Mouse (Mus musculus) embryonic stem cell, embryonic (primary cell): Measurements from ENCODE around the gene Corin.

Source experiments
- CTCF ChIA-PET, 4 experiments: fragments of 300-600 bp in 2 of 4; fragments of 350-600 bp in 2 of 4; sonication (Branson Sonifier 250); formaldehyde crosslinking; loops; one replicate each; lab custom pipeline; 2022; ENCODE audit warnings: inconsistent platforms in 2 of 4; lab: Charles Lee
- POLR2A ChIA-PET, 4 experiments: fragments of 300-600 bp in 2 of 4; fragments of 350-600 bp in 2 of 4; sonication (Branson Sonifier 250); formaldehyde crosslinking; loops; one replicate each; lab custom pipeline; 2022; ENCODE audit warnings: antibody characterized with exemption in 4 of 4, inconsistent platforms in 1 of 4; lab: Charles Lee

The Corin gene

DNA sequence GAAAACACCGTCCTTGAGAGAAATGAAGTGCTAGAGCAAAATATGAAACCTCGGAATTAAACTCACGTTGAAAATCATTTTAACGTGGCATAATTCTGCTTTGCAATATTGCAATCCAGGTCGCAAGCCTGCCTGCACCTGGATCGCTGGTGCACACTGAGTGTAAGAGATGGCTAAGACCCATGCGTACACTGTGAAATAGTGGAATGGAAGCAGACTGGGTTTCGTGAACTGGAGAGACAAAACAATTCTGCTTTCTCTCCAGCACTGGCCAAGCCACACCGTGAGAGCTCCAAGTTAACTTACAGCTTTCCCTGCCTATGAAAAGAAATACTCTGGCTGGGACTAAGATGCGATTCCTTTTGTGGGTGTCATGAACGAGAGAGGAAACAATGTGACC is 51.1 kb downstream of the Corin start:
- POLR2A ChIA-PET: interaction anchor here in 2 of 4 experiments (0.7 to 1.7 kb wide), 3 partner anchors 11 to 43 kb away, joined by 4 to 6 read pairs (median 4); no protein-coding TSS in a partner anchor
- CTCF ChIA-PET: interaction anchor here in 1 of 4 experiments (1.5 kb wide), 1 partner anchor 9 kb away, joined by 4 read pairs; no protein-coding TSS in a partner anchor

DNA sequence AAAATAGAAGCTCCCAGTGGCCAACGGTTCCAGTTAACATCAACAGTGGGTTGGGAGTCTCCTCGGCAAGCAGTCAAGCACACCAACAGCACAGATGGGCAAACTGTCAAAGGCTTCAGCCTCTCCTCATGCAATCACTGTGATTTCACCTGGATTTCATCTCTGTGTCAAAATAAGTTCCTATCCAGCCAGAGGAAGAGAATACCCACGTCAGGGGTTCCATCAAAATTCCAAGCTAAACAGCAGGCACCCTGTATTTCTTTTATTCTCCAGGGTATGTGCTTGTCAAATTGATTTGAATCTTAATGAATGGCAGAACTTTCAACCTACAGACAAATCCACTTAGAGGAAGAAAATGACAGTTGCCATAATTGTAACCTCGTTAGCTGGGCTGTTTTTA is 51.5 kb downstream of the Corin start:
- ChIA-PET CTCF (interaction anchor here in 1 of 4 experiments (1.5 kb wide), 1 partner anchor 9 kb away, joined by 4 read pairs; no protein-coding TSS in a partner anchor), POLR2A (interaction anchor here in 1 of 4 experiments (0.7 kb wide), 1 partner anchor 44 kb away, joined by 4 read pairs; no protein-coding TSS in a partner anchor)

DNA sequence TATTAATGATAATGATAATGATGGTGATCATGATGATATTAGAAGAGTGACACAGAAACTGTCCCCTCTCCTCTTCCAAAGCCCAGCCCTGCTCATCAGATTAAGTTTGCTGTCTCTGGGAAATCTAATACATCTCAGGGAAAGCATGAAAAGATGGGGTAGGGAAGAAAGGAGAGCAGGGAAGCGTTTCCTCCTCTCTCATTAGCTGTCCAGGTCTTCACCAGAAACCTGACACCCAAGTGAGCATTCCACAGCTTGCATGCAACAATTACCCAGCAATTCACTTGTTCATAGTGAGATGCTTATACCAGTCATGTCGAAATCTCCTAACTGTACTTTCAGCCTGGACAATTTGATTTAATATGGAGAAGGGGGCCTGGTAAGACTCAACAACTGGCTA is 55.4 kb downstream of the Corin start:
- CTCF ChIA-PET: no interaction called here
- POLR2A ChIA-PET: no interaction called here

DNA sequence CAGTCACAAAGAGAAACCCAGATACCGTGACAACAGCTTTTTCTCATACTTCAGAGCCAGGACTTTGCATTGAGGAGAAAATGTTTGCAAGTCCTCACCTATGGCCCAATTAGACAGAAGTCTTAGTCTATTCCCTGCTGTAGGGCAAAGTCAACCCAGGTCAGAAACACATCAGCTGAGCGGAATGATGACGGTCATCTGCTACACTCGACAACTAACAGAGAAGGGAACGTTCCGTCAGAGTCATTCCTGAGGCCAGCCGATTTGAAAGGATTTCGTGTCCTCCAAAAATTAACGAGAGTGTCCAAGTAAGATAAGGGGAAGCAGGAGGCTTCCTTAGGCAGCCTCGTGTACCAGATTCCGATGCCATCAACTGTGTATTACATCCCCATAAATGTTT is 58.2 kb downstream of the Corin start:
- CTCF ChIA-PET: interaction anchor here in 1 of 4 experiments (0.6 kb wide), 1 partner anchor 616 kb away, joined by 3 read pairs; no protein-coding TSS in a partner anchor
- POLR2A ChIA-PET: interaction anchor here in 1 of 4 experiments (0.9 kb wide), 1 partner anchor 113 kb away, joined by 3 read pairs; the partner anchor contains the start of gene Nfxl1

DNA sequence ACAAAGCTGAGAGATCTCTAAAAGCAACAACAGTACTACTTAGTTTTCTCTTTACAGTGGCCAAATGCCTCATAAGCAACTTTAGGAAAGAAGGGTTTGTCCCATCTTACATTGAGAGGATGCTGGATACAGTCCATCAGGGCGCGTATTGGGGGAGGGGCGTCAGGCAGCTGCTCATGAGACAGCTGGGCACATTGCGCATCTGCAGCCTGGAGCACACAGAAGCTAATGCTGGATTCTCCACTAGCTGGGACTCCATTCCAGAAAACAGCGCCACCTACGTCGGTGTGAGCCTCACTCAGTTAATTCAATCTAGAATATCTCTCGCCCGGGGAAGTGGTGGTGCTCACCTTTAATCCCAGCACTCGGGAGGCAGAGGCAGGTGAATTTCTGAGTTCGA is 60.3 kb downstream of the Corin start:
- ChIA-PET POLR2A (interaction anchor here in 2 of 4 experiments (0.6 to 1.0 kb wide), 4 partner anchors 21 to 1744 kb away, joined by 3 to 5 read pairs (median 4); no protein-coding TSS in a partner anchor), CTCF (interaction anchor here (0.6 to 1.3 kb wide), 8 partner anchors 9 to 267 kb away, joined by 3 to 5 read pairs (median 4); no protein-coding TSS in a partner anchor)

DNA sequence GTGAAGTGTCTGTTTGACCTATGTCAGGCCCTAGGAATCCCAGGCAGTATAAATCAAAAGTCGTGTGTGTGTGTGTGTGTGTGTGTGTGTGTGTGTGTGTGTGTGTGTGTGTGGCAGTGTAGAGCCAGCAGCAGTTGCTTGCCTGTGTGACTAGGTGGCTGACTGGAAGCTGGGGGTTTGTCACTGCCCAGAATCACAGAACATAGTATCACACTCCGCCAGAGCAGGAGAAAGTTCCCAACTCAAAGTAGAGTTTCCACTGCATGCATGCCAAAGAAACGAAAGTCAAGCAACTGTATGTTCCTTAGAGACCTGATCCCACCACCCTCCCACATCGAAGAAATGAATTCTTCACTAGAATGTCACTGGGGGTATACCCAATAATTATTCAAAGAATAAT is 61.3 kb downstream of the Corin start:
- POLR2A ChIA-PET: interaction anchor here in 1 of 4 experiments (0.6 kb wide), 1 partner anchor 23 kb away, joined by 3 read pairs; no protein-coding TSS in a partner anchor
- CTCF ChIA-PET: interaction anchor here in 2 of 4 experiments (0.9 to 1.3 kb wide), 2 partner anchors 158 to 268 kb away, joined by 3 to 4 read pairs; no protein-coding TSS in a partner anchor

DNA sequence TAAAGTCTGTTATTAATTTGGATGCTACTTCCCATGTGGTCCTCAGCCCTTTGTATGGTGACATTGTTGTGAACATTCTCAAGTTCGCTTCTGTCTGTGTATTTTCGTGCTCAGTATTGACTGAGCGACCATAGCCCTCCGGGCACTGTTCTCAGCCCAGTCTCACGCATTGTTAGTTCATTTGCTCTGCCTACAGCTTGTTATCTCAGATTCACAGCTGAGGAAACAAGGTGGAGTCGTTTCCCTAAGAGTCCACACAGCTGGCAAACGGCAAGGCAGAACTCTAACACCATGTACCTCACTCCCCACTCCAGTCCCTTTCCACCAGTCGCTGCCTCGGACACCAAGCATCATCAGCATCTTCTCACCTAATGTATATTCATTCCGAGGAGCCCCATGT is 63.1 kb downstream of the Corin start:
- ChIA-PET POLR2A (no interaction called here), CTCF (no interaction called here)

DNA sequence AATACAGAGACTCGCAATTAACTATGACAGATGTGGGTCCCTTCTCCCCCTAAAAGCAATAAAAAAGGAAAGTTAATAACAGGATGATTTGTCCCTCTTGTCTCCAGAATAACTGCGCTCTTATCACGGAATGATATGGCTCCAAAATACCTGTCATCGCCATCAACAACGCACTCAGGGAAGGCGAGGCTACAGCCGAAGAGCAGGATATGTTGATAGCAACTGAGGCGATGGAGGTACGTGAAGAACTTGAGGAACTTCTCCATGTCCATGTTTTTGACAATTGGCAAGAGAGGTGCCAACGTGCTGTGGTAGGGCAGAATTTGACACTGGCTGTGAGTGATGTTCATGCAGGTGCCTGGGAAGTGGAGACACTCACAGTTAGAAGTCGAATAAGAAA is 69.2 kb downstream of the Corin start:
- CTCF ChIA-PET: no interaction called here
- POLR2A ChIA-PET: no interaction called here

DNA sequence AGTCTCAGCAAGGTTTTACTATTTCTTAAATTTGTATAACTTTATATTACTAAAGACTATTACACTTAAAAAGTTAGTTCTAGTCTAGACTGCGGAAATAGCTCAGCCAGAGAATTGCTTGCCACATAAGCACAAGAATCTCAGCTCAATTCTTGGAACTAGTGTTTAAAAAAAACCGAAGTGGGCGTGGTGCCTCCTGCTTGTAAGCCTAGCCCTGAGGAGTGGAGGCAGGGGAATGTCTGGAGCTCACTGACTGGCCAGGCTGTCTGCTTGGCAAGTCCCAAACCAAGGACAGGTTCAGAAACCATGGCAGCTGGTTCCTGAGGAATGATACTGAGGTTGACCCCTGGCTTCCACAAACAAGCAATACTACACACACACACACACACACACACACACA is 72.4 kb downstream of the Corin start:
- CTCF ChIA-PET: no interaction called here

DNA sequence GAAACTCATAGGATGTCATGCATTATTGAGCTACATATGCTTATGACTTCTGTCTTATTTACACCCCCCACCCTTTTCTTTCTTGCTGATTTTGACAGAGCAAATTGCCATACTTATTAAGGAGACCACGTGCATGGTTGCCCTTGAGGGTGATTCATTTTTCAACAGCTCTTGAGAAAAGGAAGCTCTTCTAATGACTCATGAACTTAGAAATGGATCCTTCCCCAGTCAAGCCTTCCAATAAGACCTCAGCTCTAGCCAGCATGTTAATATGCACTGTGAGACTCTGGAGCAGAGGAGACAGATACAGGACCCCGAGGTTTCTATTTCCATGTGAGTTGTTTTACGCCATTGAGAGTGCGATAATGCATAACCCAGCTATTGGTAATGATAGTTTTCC is 76.7 kb downstream of the Corin start:
- CTCF ChIA-PET: no interaction called here
- POLR2A ChIA-PET: no interaction called here

More for the DNA sequence above, 72.4 kb downstream of the Corin start:
- POLR2A ChIA-PET: interaction anchor here in 1 of 4 experiments (0.6 kb wide), 1 partner anchor 64 kb away, joined by 3 read pairs; no protein-coding TSS in a partner anchor

DNA sequence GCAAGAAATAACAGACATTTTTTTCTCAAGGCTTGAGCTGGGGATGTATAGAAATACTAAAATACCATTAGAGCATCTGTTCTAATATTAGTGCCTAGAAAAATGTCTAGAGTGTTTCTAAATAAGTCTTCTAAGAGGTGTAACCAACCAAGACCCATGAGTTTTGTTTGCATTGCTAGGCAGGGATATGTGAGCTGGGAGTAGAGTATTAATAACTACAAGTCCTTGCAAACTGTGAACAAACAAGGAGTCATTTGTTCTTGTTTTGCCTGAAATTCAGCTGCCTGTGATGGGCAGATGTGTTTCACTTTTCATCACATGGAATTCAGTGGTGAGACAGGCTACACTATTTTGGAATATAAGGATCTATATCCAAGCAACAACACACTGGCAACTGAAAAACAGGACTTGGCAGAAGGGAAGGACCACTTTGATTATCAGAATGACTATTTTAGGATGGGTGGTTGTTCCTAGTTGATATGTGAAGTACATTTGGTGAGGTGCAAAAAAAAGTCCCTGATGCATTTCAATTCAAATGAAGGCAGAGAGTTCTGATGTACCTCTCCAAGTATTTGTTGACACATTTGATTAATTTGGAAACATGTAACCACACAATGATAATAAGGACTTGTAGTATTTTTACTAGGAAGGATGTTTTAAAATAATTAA is 78.8 kb downstream of the Corin start:
- ChIA-PET CTCF (no interaction called here), POLR2A (no interaction called here)

DNA sequence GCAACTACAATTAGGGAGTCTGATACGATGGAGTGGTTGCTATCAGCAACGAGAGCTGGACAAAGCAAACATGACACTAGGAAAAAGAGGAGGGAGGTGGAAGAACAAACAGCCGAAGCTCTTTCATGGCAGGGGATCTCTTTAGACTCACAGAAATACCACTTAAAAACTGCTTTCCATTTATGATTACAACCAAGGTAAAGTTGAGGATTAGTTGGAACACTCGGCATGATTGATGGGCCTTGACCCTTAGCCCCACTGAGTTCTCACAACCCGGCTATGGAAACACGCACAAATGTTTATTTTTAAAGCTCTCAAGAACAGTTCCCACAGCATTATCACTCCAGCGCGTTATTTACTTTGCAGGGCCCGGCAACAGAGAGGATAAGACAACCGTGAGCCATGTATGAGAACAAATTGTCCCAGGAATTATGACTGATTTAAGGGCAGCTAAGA is 92.4 kb downstream of the Corin start:
- CTCF ChIA-PET: no interaction called here
- POLR2A ChIA-PET: interaction anchor here in 2 of 4 experiments (0.6 to 1.2 kb wide), 2 partner anchors 49 to 53 kb away, joined by 3 read pairs; no protein-coding TSS in a partner anchor

DNA sequence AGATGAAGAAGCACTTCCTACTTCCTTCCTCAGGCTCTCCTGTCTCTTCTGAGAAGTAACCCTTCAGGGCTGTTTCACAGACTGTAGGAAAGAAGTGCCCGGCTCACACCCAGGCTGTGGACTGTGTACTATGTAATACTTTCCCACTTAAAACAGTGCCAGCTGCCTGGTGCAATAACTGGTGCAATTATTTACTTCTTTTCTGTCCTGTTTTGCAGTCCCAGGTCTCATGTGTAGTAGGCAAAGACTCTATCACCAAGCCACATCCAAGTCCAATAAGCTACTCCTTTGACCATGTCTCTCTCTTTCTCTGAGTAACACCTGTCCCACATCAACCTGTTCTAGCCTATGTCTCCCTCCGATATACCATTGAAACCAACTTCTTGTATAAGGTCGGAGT is 93.4 kb downstream of the Corin start:
- ChIA-PET CTCF (no interaction called here), POLR2A (no interaction called here)

DNA sequence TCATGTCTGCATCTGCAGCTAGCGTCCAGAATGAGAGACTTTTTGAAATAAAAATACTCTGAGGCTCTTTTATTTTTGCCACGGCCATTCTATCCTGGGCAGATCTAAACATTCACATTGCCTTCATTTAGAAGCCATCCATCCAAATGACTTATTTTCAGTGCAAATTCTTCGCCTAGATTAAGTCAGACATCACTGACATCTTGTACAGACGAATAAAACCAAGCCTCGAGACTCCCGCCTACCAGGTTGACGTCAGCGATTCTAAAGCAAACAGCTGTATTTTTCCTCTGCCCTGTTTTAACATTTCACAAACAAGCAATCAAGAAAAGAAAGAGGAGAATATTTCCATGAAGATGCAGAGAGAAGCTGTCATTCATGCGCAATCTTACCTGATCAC is 100.9 kb downstream of the Corin start:
- CTCF ChIA-PET: interaction anchor here in 1 of 4 experiments (0.6 kb wide), 1 partner anchor 772 kb away, joined by 6 read pairs; no protein-coding TSS in a partner anchor
- POLR2A ChIA-PET: no interaction called here

DNA sequence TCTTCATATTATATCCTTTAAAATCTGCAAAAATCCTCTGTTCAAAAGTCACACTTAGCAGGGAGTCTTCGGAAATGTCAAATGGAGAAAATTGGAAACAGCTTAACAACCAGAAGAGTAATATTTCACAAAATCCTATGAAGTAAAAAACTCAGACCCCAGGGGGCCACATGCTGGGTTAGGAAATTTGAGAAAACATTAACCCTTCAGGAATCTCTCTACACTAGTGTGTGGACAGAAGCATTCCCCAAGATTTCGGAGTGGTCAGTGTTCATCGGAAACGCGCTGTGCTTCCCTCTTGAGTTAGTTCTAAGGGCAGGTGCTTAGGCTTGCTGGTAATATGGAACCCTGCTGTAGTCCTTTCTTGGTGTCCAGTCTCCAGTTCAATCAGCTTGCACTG is 101.4 kb downstream of the Corin start:
- ChIA-PET CTCF (interaction anchor here in 1 of 4 experiments (0.6 kb wide), 1 partner anchor 773 kb away, joined by 6 read pairs; no protein-coding TSS in a partner anchor), POLR2A (no interaction called here)

DNA sequence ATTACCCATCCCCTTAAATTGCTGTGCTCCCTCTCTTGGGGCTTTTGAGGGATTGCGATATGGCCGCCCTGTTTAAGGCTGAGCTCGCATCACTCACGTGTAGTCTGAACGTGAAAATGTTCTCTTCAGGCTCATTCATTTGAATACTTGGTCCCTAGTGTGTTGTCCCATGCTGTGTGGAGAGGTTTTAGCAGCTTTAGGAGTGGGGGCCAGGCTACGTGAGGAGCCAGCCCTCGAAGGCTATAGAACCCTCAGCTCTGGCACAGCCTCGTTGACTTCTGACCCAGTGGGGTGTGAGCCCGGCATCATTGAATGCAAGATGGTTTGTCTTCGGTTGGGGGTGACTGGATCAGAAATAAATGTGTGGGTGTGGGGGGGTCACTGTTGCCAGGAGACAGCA is 102.5 kb downstream of the Corin start:
- POLR2A ChIA-PET: no interaction called here
- CTCF ChIA-PET: no interaction called here

DNA sequence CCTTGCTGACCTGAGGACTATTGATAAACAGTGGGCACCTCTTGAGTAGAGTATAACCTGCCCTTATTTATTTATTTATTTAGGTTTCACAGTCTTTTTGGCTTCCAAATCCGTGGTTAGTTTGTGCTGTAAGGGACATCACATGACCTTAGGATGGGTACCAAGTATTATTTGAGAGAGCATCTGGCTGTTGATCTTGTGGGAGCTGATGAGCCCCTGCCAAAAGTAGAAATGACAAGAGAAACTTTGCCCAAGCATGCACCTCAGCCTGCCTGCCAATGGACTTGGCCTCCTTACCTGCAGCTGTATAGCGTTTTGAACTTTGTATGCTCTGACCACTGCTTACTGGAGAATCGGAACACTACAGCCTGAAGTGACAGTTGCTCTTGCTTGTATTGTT is 103.0 kb downstream of the Corin start:
- POLR2A ChIA-PET: no interaction called here
- CTCF ChIA-PET: interaction anchor here in 1 of 4 experiments (0.6 kb wide), 1 partner anchor 8 kb away, joined by 5 read pairs; no protein-coding TSS in a partner anchor

DNA sequence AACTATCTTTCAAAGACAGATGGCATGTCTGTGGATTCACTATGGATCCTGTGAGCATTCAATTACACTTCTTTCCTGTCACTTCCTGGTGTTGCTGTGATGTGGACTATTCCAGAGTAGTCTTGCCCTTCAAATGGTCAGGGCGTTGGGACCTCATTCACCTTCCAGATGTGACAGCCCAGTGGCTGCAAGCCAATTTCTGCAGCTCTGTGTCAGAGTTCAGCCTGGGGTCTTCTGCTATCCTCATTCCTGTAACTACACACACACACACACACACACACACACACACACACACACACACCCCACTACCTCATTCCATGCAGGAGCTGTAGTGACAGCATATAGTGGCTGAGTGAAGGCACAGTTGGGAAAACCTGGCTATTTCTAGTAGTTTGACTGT is 122.1 kb downstream of the Corin start:
- ChIA-PET POLR2A (interaction anchor here in 1 of 4 experiments (0.6 kb wide), 1 partner anchor 688 kb away, joined by 3 read pairs; no protein-coding TSS in a partner anchor), CTCF (no interaction called here)

DNA sequence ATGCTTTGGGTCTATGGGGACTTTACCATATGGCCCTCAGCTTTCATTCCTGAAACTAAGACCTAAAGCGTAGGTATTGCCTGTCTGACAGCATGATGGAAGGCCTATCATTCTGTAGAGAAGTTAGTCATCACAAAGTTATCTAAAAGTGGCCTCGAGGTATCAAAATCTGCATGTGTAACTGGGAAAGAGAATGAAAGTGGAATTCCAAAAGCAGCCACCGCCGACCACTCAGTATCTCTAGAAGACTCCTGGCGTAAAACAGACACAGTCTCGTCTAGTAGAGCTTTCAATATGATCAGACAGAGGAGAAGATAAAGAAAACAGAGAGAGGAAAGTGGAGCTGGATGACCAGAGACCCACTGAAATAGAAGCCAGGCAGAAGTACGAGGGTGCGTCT is 123.7 kb downstream of the Corin start:
- POLR2A ChIA-PET: no interaction called here
- CTCF ChIA-PET: interaction anchor here in 2 of 4 experiments (0.6 to 0.7 kb wide), 2 partner anchors 125 to 219 kb away, joined by 3 read pairs; no protein-coding TSS in a partner anchor

DNA sequence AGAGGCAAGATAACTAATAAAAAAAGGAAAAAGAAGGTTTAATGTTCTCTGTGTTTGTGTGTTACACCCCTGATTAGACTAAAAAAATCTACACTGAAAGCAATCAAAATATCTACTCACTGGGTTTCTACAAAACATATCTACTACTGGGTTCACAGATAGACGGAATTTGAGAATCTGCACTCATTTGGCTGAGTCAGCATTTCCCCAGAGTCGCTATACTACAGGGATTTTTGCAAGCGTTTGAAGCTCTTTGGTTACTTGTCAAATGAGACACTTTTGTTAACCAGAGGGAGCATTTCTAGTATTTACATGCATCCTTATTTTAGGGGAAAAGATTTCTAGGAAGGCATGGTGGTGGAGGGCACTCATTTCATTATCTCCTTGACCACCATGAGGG is 136.3 kb downstream of the Corin start:
- POLR2A ChIA-PET: no interaction called here
- CTCF ChIA-PET: interaction anchor here in 1 of 4 experiments (0.6 kb wide), 1 partner anchor 242 kb away, joined by 3 read pairs; no protein-coding TSS in a partner anchor
